Mouse (Mus musculus): ENCODE results near the gene Zc3hav1l. TPM values are rescaled to one million over a fixed set of nuclear protein-coding genes. Genes with fewer than 3 reads are reported as not detected.

Gene Zc3hav1l
- polyA plus RNA-seq (2012; rRNA removed) (44.3 and 62.0 TPM in 2 replicates), polyA plus RNA-seq (2014; fragmentation: Nextera tagmentation; extraction: Ambion mirVana) (14.6 and 16.3 TPM in 2 replicates)

DNA sequence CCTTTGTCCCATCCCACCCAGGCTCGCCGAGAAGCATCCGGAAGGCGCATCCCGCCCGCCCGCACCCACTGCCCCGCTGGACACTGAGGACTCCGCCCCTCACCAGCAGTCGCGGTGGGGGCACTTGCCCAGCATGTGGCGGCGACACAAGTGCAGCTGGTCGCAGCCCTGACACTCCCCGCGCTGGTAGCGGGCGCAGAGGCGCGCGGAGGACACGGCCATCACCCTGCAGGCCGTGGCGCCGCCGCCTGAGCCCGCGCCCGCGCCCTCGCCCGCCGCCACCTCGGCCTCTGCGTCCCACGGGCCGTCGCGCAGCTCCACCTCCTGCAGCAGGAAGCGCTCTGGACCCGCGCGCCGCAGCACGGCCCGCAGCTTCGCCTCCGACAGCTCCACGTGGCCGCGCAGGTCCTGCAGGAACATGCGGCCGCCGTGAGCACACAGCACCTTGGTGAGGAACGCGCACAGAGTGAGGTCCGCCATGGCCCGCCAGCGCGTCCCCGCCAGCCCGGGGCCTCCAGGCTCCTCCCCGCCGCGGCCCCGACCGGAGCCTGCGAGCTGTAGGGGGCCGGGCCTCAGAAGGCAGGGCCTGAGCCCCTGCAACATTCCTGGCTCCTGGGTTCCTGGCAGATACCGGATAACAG lies at the start of gene Zc3hav1l:
Gene Zc3hav1l, minus strand, starts transcription at position 499 of the 641 bp plus-strand sequence.
- under 1% methylated on average over 34 of the region's 70 CpGs for WGBS
- H3K4me3 ChIP-seq (replicated peaks; ENCODE audit: low read length) = peak within 1 kb of the TSS; percentile 87
- no peaks in the 10 kb centered on the region for H3K9me3 ChIP-seq (ENCODE audit: control insufficient read depth, low read length)
- H3K4me1 ChIP-seq (ENCODE audit: control insufficient read depth, insufficient read depth, low read length) = peaks cover 8% of the 10 kb centered on the region; the same call in 1 of the 2 replicates
- peak; percentile 87; the same call in 1 of the 2 replicates for TF ChIP-seq POLR2A (IDR thresholded peaks at IDR 0.05; ENCODE audit: borderline replicate concordance, extremely low read depth, insufficient read depth, insufficient read length)
- peak within 1 kb of the TSS; percentile 98 for H3K9ac ChIP-seq (ENCODE audit: low read depth, low read length, severe bottlenecking)
- peaks cover 30% of the 10 kb centered on the region for H3K36me3 ChIP-seq (ENCODE audit: control insufficient read depth, insufficient read depth, low read length)
- no peaks in the 10 kb centered on the region for H3K27me3 ChIP-seq (ENCODE audit: control insufficient read depth, insufficient read depth, low read length)
- peak within 1 kb of the TSS; percentile 98 for H3K27ac ChIP-seq (replicated peaks; ENCODE audit: low read depth, low read length)
- DNase-seq (ENCODE audit: low spot score) (peak; percentile 84), ATAC-seq (ENCODE audit: low FRiP score, low read depth) (peak; percentile 96)
- peak within 1 kb of the TSS; percentile 64 for H3K4me2 ChIP-seq (replicated peaks; ENCODE audit: low read depth, low read length, severe bottlenecking)

DNA sequence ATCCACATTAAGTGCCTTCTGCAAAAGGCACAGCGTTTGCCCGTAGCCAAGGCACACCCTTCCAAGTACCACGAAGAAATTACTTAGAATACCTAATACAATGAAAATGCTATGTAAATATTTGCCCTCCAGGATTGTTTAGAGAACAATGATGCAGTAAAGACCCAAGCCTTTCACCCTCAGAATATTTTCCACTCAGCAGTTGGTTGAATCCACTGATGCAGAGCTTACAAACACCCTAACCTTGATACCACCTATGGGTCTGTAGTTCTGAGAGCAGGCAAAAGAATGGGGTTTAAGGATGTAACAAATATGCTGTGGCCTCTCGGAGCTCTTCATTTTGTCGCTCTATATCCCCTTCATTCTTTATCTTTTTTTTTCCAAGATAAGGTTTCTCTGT lies 48.8 kb upstream of the Zc3hav1l start:
- Histone ChIP-seq H3K36me3 (ENCODE audit: control insufficient read depth, insufficient read depth, low read length) (no peaks in the 10 kb centered on the region), H3K27ac (replicated peaks; ENCODE audit: low read depth, low read length) (no peak overlapping the region), H3K4me3 (replicated peaks; ENCODE audit: low read length) (no peak overlapping the region), H3K27me3 (ENCODE audit: control insufficient read depth, insufficient read depth, low read length) (peaks cover 16% of the 10 kb centered on the region), H3K4me2 (replicated peaks; ENCODE audit: low read depth, low read length, severe bottlenecking) (no peak overlapping the region), H3K9me3 (ENCODE audit: control insufficient read depth, low read length) (no peaks in the 10 kb centered on the region), H3K9ac (ENCODE audit: low read depth, low read length, severe bottlenecking) (no peak overlapping the region), H3K4me1 (ENCODE audit: control insufficient read depth, insufficient read depth, low read length) (no peaks in the 10 kb centered on the region)
- WGBS = 83% methylated on average over 5 of the region's 5 CpGs
- no peak for TF ChIP-seq POLR2A (IDR thresholded peaks at IDR 0.05; ENCODE audit: borderline replicate concordance, extremely low read depth, insufficient read depth, insufficient read length)
- ATAC-seq (ENCODE audit: low FRiP score, low read depth) (no peak), DNase-seq (ENCODE audit: low spot score) (no peak)

GRCm38 (mm10) chr6:38345796-38346195 lies 46.7 kb upstream of the Zc3hav1l start:
- Histone ChIP-seq H3K9me3 (ENCODE audit: control insufficient read depth, low read length) (no peaks in the 10 kb centered on the region), H3K4me1 (ENCODE audit: control insufficient read depth, insufficient read depth, low read length) (no peaks in the 10 kb centered on the region), H3K4me2 (replicated peaks; ENCODE audit: low read depth, low read length, severe bottlenecking) (no peak overlapping the region), H3K27ac (replicated peaks; ENCODE audit: low read depth, low read length) (no peak overlapping the region), H3K4me3 (replicated peaks; ENCODE audit: low read length) (no peak overlapping the region), H3K9ac (ENCODE audit: low read depth, low read length, severe bottlenecking) (no peak overlapping the region), H3K36me3 (ENCODE audit: control insufficient read depth, insufficient read depth, low read length) (no peaks in the 10 kb centered on the region), H3K27me3 (ENCODE audit: control insufficient read depth, insufficient read depth, low read length) (no peaks in the 10 kb centered on the region; the same call in 1 of the 2 replicates)
- no peak for TF ChIP-seq POLR2A (IDR thresholded peaks at IDR 0.05; ENCODE audit: borderline replicate concordance, extremely low read depth, insufficient read depth, insufficient read length)
- WGBS = 53% methylated on average over 7 of the region's 7 CpGs
- DNase-seq (ENCODE audit: low spot score) = no peak
- ATAC-seq (ENCODE audit: low FRiP score, low read depth) = no peak

DNA sequence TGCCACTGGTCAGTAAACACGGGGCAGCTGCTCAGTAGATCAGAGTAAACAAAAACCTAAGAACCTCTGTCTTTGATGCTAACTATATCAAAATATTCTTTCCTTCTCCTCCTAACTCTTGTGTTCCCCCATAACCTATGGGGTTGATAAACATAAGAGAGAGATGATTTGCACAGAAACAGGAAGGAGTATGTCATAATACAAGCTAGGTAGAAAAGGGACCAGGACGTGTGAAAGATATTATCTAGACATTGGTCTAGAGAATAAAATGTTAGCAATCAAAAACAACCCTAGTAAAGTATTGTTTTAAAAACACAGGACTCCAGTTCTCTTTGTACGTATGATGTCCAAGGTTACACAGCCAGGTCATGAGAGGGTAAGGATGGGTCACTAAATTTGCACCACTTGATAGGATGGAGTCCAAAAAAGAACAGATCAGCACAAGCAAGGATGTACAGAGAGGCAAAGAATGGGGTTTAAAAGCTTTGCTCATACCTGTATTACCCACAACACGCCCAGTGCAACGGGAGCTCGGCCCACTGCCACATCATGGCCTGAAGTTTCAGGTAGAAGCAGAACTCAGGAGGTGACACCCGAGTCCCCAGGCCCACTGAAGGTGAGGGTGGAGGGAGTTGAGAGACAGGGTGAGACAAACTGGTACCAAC lies 45.1 kb upstream of the Zc3hav1l start:
- Histone ChIP-seq H3K4me1 (ENCODE audit: control insufficient read depth, insufficient read depth, low read length) (no peaks in the 10 kb centered on the region), H3K4me2 (replicated peaks; ENCODE audit: low read depth, low read length, severe bottlenecking) (no peak overlapping the region), H3K9ac (ENCODE audit: low read depth, low read length, severe bottlenecking) (no peak overlapping the region), H3K9me3 (ENCODE audit: control insufficient read depth, low read length) (no peaks in the 10 kb centered on the region), H3K27ac (replicated peaks; ENCODE audit: low read depth, low read length) (no peak overlapping the region), H3K27me3 (ENCODE audit: control insufficient read depth, insufficient read depth, low read length) (no peaks in the 10 kb centered on the region), H3K4me3 (replicated peaks; ENCODE audit: low read length) (no peak overlapping the region), H3K36me3 (ENCODE audit: control insufficient read depth, insufficient read depth, low read length) (no peaks in the 10 kb centered on the region)
- TF ChIP-seq POLR2A (IDR thresholded peaks at IDR 0.05; ENCODE audit: borderline replicate concordance, extremely low read depth, insufficient read depth, insufficient read length) = no peak
- DNase-seq (ENCODE audit: low spot score) (no peak), ATAC-seq (ENCODE audit: low FRiP score, low read depth) (no peak)
- WGBS = 78% methylated on average over 7 of the region's 7 CpGs

- TF ChIP-seq POLR2A (IDR thresholded peaks at IDR 0.05; ENCODE audit: borderline replicate concordance, extremely low read depth, insufficient read depth, insufficient read length) = no peak
- ATAC-seq (ENCODE audit: low FRiP score, low read depth) (no peak), DNase-seq (ENCODE audit: low spot score) (no peak)
- Histone ChIP-seq H3K4me3 (replicated peaks; ENCODE audit: low read length) (no peak overlapping the region), H3K4me2 (replicated peaks; ENCODE audit: low read depth, low read length, severe bottlenecking) (no peak overlapping the region), H3K9me3 (ENCODE audit: control insufficient read depth, low read length) (no peaks in the 10 kb centered on the region), H3K27me3 (ENCODE audit: control insufficient read depth, insufficient read depth, low read length) (no peaks in the 10 kb centered on the region), H3K9ac (ENCODE audit: low read depth, low read length, severe bottlenecking) (no peak overlapping the region), H3K27ac (replicated peaks; ENCODE audit: low read depth, low read length) (no peak overlapping the region), H3K36me3 (ENCODE audit: control insufficient read depth, insufficient read depth, low read length) (no peaks in the 10 kb centered on the region), H3K4me1 (ENCODE audit: control insufficient read depth, insufficient read depth, low read length) (no peaks in the 10 kb centered on the region)
- 54% methylated on average over 3 of the region's 3 CpGs for WGBS
Observed at GRCm38 (mm10) chr6:38343581-38343980, 44.5 kb upstream of the Zc3hav1l start.

All from limb, embryonic 14.5 days (tissue).